Mouse (Mus musculus): Measurements from ENCODE around the gene Bcl11b.

- TF ChIP-seq CTCF (IDR thresholded peaks at IDR 0.05; ENCODE audit: control insufficient read depth, insufficient read depth, low read length), result no peak
- no peak for TF ChIP-seq POLR2A (IDR thresholded peaks at IDR 0.05; ENCODE audit: borderline replicate concordance, control insufficient read depth, low read depth, low read length)
These were observed 87.4 kb downstream of the Bcl11b start for GRCm38 (mm10) chr12:107916008-107916407.
